Mouse (Mus musculus) myocyte (in vitro differentiated cells): ENCODE results near the gene Hpgd. TPM values are rescaled to one million over a fixed set of nuclear protein-coding genes. Genes with fewer than 3 reads are reported as not detected.

Source experiments
- H3K27me3 ChIP-seq: one replicate; pipeline ENCODE4 v1.6.1; 2011; ENCODE audit not compliant: control insufficient read depth, insufficient read depth, insufficient read length
- H3K36me3 ChIP-seq: one replicate; pipeline ENCODE4 v1.6.1; 2011; ENCODE audit not compliant: control insufficient read depth, insufficient read depth
- H3K4me2 ChIP-seq: one replicate; pipeline ENCODE4 v1.6.1; 2011; ENCODE audit warnings: low read depth, control low read depth
- H3K4me3 ChIP-seq: one replicate; pipeline ENCODE4 v1.5.1; 2011; ENCODE audit warnings: mild to moderate bottlenecking, control low read depth, moderate library complexity
- H3K79me2 ChIP-seq: one replicate; pipeline ENCODE4 v1.6.1; 2011; ENCODE audit not compliant: control insufficient read depth, insufficient read depth
- H3ac ChIP-seq: one replicate; pipeline ENCODE4 v1.6.1; 2011; ENCODE audit not compliant: control insufficient read depth, insufficient read length
- CEBPB ChIP-seq: IDR thresholded peaks from 2 replicates; pipeline ENCODE4 v1.6.1; 2011; ENCODE audit warnings: mild to moderate bottlenecking, moderate library complexity; ENCODE audit not compliant: poor library complexity, insufficient read depth, severe bottlenecking
- E2F4 ChIP-seq: IDR thresholded peaks from one replicate; pipeline ENCODE4 v1.6.1; 2011; ENCODE audit warnings: mild to moderate bottlenecking, control low read depth, moderate library complexity; ENCODE audit not compliant: insufficient read depth
- MYOD1 ChIP-seq, 3 experiments: IDR thresholded peaks; one replicate each; pipeline ENCODE4 v1.6.1; 2011; ENCODE audit warnings: control low read depth in 2 of 3, low read depth in 2 of 3, mild to moderate bottlenecking in 2 of 3, moderate library complexity in 1 of 3; ENCODE audit not compliant: insufficient read length in 2 of 3, control insufficient read depth in 1 of 3
- MYOG ChIP-seq, 3 experiments: IDR thresholded peaks; one replicate each; pipeline ENCODE4 v1.6.1; 2011; ENCODE audit warnings: control low read depth in 2 of 3, low read depth in 2 of 3, mild to moderate bottlenecking in 2 of 3; ENCODE audit not compliant: insufficient read length in 2 of 3, control insufficient read depth in 1 of 3, insufficient read depth in 1 of 3
- POLR2A ChIP-seq: IDR thresholded peaks from one replicate; pipeline ENCODE4 v1.6.1; 2011; ENCODE audit warnings: low read depth, mild to moderate bottlenecking, control low read depth, moderate library complexity; ENCODE audit not compliant: insufficient read length
- TCF12 ChIP-seq: IDR thresholded peaks from one replicate; pipeline ENCODE4 v1.6.1; 2011; ENCODE audit warnings: mild to moderate bottlenecking, control low read depth; ENCODE audit not compliant: poor library complexity, insufficient read depth, severe bottlenecking
- TCF3 ChIP-seq: IDR thresholded peaks from one replicate; pipeline ENCODE4 v1.6.1; 2011; ENCODE audit warnings: low read depth, control low read depth; ENCODE audit not compliant: insufficient read length
- USF1 ChIP-seq: IDR thresholded peaks from one replicate; pipeline ENCODE4 v1.6.1; 2011; ENCODE audit warnings: low read depth, mild to moderate bottlenecking, control low read depth, moderate library complexity
- polyA plus RNA-seq: library from polyadenylated mRNA; unstranded; fragments of >200 nt; fragmentation: generic; extraction: Trizol; gene quantifications from one replicate; pipeline ENCODE4 v1.2.1, GENCODE M21; 2012; ENCODE audit warnings: missing spikeins

Gene Hpgd
- polyA plus RNA-seq, 1 experiment: 0.13 TPM

DNA sequence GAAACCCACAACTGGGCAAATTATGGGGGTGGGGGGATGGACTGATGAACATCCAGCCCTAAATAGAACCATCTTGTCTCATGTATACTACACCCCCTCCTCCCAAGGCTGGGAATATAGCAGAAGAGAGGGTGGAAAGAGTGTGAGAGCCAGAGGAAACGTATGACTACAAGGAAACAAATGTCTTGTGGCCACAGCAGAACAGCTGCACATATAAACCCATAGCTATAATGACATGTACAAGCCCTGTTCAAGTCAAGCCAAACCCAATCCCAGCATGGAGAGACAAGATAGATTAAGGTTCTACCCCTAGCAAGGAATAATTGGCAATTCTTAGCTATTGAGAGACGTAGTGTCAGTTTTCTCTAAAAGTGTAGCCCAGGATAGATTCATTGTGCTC is 68.8 kb downstream of the Hpgd start:
- peak overlapping the region; percentile 21 for H3K4me2 ChIP-seq
- no peaks in the 10 kb centered on the region for H3K27me3 ChIP-seq
- H3K4me3 ChIP-seq: no peak overlapping the region
- TF ChIP-seq CEBPB: peak; percentile 28; the same call in 1 of the 2 replicates
- no peak for TF ChIP-seq E2F4
- peak; percentile 73 to 95 (median 95) for TF ChIP-seq MYOD1 (IDR thresholded peaks at IDR 0.05; ENCODE audit: control insufficient read depth in 1 of 3, insufficient read length in 2 of 3, low read depth in 2 of 3)
- peak; percentile 64 for TF ChIP-seq TCF3
- TF ChIP-seq USF1: no peak
- peak; percentile 77 for TF ChIP-seq TCF12
- no peak for TF ChIP-seq POLR2A
- TF ChIP-seq MYOG (IDR thresholded peaks at IDR 0.05; ENCODE audit: control insufficient read depth in 1 of 3, insufficient read depth in 1 of 3, insufficient read length in 2 of 3, low read depth in 2 of 3): peak in 2 of 3 experiments; percentile 61 to 91
- H3K79me2 ChIP-seq: no peaks in the 10 kb centered on the region
- no peaks in the 10 kb centered on the region for H3K36me3 ChIP-seq
- H3ac ChIP-seq: no peak overlapping the region
